Mouse (Mus musculus): ENCODE results near the gene Supt5. TPM values are rescaled to one million over a fixed set of nuclear protein-coding genes. Genes with fewer than 3 reads are reported as not detected.

The Supt5 gene
- polyA plus RNA-seq, 1 experiment = 86.8 TPM

DNA sequence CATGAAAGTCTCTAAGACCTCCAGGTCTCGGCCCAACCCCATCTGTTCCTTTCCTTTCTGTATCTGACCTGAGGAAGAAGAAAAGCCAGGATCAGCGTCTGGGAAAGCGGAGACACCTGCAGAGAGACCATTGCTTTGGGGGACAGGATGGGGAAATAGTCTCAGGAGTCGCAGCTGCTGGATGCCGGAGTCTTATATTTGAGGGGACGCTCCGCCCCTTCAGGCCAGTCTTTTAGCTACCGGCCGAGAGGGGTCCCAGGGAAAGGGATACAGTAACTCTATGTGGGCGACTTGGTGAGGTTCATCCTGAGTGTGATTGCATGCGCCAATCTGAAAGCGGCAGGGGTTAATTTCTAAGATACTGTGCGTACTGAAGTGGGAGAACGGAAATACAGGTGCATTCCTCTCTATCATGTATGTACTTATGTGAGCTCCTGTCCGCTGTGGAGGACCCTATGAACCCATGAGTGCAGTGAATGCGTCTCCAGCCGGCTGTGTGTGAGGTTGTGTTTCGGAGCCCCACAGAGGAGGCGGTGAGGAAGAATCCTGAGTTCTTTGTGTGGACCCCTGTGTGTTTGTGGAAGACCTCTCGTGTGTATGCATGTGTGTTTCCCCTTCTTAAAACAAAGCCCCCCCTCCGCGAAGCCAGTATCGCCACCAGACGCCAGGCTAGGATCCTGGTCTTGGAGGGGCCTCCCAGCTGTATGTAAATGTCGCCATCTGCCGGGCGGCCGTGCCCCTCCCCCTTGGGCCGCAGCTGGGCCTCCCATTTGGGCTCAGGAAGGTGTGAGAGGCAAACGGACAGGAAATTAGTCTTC lies 36.7 kb downstream of the Supt5 start, which contains the start of gene Dll3:
Gene Dll3 (minus strand): TSS at position 623 of the 818 bp plus-strand sequence.
- no peak within 1 kb of the TSS for H3K27ac ChIP-seq (ENCODE audit: insufficient read depth, low read depth, low read length)
- TF ChIP-seq POLR2A (IDR thresholded peaks at IDR 0.05; ENCODE audit: low read depth, low read length) (no peak), CTCF (conservative IDR thresholded peaks at IDR 0.05; ENCODE audit: insufficient read depth, insufficient read length, low read depth, low read length) (peak; percentile 50)
- H3K36me3 ChIP-seq (ENCODE audit: control insufficient read depth, insufficient read depth, low read length) = no peaks in the 10 kb centered on the region
- peak; percentile 43 for DNase-seq
- WGBS = 3% methylated on average over 30 of the region's 30 CpGs
- H3K4me1 ChIP-seq (ENCODE audit: control insufficient read depth, insufficient read depth, low read length) = no peaks in the 10 kb centered on the region
- H3K4me3 ChIP-seq (ENCODE audit: insufficient read depth, low read depth, low read length) = no peak within 1 kb of the TSS
- no peaks in the 10 kb centered on the region for H3K27me3 ChIP-seq (replicated peaks; ENCODE audit: control insufficient read depth, insufficient read depth, low read length)

DNA sequence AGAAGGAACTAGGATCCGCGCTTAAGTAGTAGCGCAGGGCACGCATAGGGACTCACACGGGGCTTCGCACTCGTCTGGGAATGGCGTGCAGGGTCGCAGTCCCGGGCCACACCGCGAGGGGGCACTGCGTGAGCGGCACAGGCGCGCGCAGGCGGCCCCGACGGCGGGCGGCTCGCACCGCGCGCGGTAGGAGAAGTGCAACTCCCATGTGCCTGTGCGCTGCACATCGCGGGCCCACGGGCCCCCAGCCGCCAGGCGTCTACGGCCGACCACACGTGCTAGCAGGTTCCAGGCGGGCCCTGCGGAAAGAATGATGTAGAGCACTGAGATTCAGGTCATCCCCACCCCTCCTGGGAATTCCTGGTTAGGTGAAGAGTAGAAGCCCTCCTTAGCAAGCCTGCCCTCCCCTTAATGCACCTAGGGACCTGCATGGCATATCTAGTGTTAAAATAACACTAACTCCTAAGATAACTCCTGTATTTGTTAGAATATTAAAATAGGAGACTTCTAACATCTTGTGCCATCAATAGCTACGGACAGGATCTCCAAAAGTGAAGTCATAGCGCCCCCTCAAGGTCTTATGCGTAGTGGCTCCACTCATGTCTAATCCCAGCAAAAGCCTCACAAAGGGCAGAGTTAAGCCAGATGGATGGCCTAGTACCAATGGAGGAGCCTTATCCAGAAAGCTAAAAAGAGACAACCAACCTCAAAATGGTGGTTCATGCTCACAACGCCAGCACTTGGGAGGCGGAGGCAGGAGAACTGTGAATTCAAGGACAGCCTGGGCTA lies 39.5 kb downstream of the Supt5 start:
- H3K27me3 ChIP-seq (replicated peaks; ENCODE audit: control insufficient read depth, insufficient read depth, low read length) = 0 out of 2 replicates have a peak, but pooled peaks cover 2% of the 10 kb centered on the region
- H3K36me3 ChIP-seq (ENCODE audit: control insufficient read depth, insufficient read depth, low read length) = no peaks in the 10 kb centered on the region
- DNase-seq = peak; percentile 67
- 15% methylated on average over 43 of the region's 43 CpGs for WGBS
- H3K4me3 ChIP-seq (ENCODE audit: insufficient read depth, low read depth, low read length) = no peak overlapping the region
- H3K4me1 ChIP-seq (ENCODE audit: control insufficient read depth, insufficient read depth, low read length) = no peaks in the 10 kb centered on the region
- TF ChIP-seq POLR2A (IDR thresholded peaks at IDR 0.05; ENCODE audit: low read depth, low read length) (no peak), CTCF (conservative IDR thresholded peaks at IDR 0.05; ENCODE audit: insufficient read depth, insufficient read length, low read depth, low read length) (peak; percentile 68)
- no peak overlapping the region for H3K27ac ChIP-seq (ENCODE audit: insufficient read depth, low read depth, low read length)

DNA sequence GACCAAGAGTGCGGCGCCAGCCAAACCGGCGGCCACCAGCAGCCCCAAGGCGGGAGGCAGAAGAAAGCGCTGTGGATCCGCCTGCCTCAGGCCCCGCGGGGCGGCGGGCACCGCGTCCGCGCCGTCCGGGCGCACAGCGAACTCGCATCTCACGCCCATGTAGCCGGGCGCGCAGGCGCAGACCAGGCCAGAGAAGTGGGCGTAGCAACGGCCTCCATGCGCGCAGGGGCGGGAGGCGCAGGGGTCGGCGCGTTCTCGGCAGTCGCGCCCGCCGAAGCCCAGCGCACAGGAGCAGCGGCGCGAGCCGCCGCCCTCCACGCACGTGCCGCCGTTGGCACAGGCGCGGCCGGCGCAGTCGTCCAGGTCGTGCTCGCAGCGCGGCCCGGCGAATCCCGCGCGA lies 44.1 kb downstream of the Supt5 start:
- WGBS = 1% methylated on average over 63 of the region's 63 CpGs
- peaks cover 5% of the 10 kb centered on the region; the same call in 1 of the 2 replicates for H3K27me3 ChIP-seq (replicated peaks; ENCODE audit: control insufficient read depth, insufficient read depth, low read length)
- peak overlapping the region; percentile 46 for H3K4me3 ChIP-seq (ENCODE audit: insufficient read depth, low read depth, low read length)
- H3K27ac ChIP-seq (ENCODE audit: insufficient read depth, low read depth, low read length) = no peak overlapping the region
- H3K36me3 ChIP-seq (ENCODE audit: control insufficient read depth, insufficient read depth, low read length) = no peaks in the 10 kb centered on the region
- no peak for TF ChIP-seq POLR2A (IDR thresholded peaks at IDR 0.05; ENCODE audit: low read depth, low read length)
- no peak for TF ChIP-seq CTCF (conservative IDR thresholded peaks at IDR 0.05; ENCODE audit: insufficient read depth, insufficient read length, low read depth, low read length)
- DNase-seq = peak; percentile 65
- H3K4me1 ChIP-seq (ENCODE audit: control insufficient read depth, insufficient read depth, low read length) = no peaks in the 10 kb centered on the region

- 2% methylated on average over 52 of the region's 52 CpGs for WGBS
- no peak for TF ChIP-seq POLR2A (IDR thresholded peaks at IDR 0.05; ENCODE audit: low read depth, low read length)
- TF ChIP-seq CTCF (conservative IDR thresholded peaks at IDR 0.05; ENCODE audit: insufficient read depth, insufficient read length, low read depth, low read length) = no peak
- Histone ChIP-seq H3K4me3 (ENCODE audit: insufficient read depth, low read depth, low read length) (no peak within 1 kb of the TSS), H3K36me3 (ENCODE audit: control insufficient read depth, insufficient read depth, low read length) (no peaks in the 10 kb centered on the region), H3K27ac (ENCODE audit: insufficient read depth, low read depth, low read length) (no peak within 1 kb of the TSS), H3K4me1 (ENCODE audit: control insufficient read depth, insufficient read depth, low read length) (no peaks in the 10 kb centered on the region), H3K27me3 (replicated peaks; ENCODE audit: control insufficient read depth, insufficient read depth, low read length) (peaks cover 5% of the 10 kb centered on the region; the same call in 1 of the 2 replicates)
- no peak for DNase-seq
These were observed 47.6 kb downstream of the Supt5 start, which contains the start of gene Selenov for GRCm38 (mm10) chr7:28290638-28291590. TSS of gene Selenov (minus strand) at chr7:28291186.

DNA sequence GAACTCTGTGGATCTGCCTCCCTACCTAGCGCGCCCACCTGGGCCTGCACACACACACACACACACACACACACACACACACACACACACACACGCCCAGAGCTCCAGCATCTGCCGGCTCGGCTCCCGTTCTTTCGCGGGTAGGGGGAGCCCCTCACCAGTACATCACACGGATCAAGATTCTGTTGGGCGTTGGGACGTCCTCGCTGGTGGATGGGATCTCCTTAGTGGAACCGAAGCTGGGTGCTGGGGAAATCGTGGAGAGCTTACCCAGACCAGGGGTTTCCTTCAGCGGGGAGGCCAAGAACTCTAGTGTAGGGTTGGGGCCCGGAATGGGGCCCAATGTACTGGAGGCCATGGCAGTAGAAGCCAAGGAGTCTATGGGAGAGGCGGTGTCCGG lies 48.4 kb downstream of the Supt5 start:
- DNase-seq = no peak
- no peak for TF ChIP-seq CTCF (conservative IDR thresholded peaks at IDR 0.05; ENCODE audit: insufficient read depth, insufficient read length, low read depth, low read length)
- TF ChIP-seq POLR2A (IDR thresholded peaks at IDR 0.05; ENCODE audit: low read depth, low read length) = no peak
- Histone ChIP-seq H3K36me3 (ENCODE audit: control insufficient read depth, insufficient read depth, low read length) (no peaks in the 10 kb centered on the region), H3K27ac (ENCODE audit: insufficient read depth, low read depth, low read length) (no peak overlapping the region), H3K4me3 (ENCODE audit: insufficient read depth, low read depth, low read length) (no peak overlapping the region), H3K4me1 (ENCODE audit: control insufficient read depth, insufficient read depth, low read length) (no peaks in the 10 kb centered on the region), H3K27me3 (replicated peaks; ENCODE audit: control insufficient read depth, insufficient read depth, low read length) (peaks cover 5% of the 10 kb centered on the region; the same call in 1 of the 2 replicates)
- 2% methylated on average over 16 of the region's 18 CpGs for WGBS

GRCm38 (mm10) chr7:28280630-28281029 lies 57.9 kb downstream of the Supt5 start:
- no peak overlapping the region for H3K27ac ChIP-seq (ENCODE audit: insufficient read depth, low read depth, low read length)
- H3K4me3 ChIP-seq (ENCODE audit: insufficient read depth, low read depth, low read length) = no peak overlapping the region
- H3K4me1 ChIP-seq (ENCODE audit: control insufficient read depth, insufficient read depth, low read length) = peaks cover 5% of the 10 kb centered on the region; the same call in 1 of the 2 replicates
- no peaks in the 10 kb centered on the region for H3K36me3 ChIP-seq (ENCODE audit: control insufficient read depth, insufficient read depth, low read length)
- 33% methylated on average over 7 of the region's 7 CpGs for WGBS
- H3K27me3 ChIP-seq (replicated peaks; ENCODE audit: control insufficient read depth, insufficient read depth, low read length) = no peaks in the 10 kb centered on the region
- peak; percentile 37 for DNase-seq
- TF ChIP-seq POLR2A (IDR thresholded peaks at IDR 0.05; ENCODE audit: low read depth, low read length) = no peak
- no peak for TF ChIP-seq CTCF (conservative IDR thresholded peaks at IDR 0.05; ENCODE audit: insufficient read depth, insufficient read length, low read depth, low read length)

Data from kidney, adult 2 months (tissue).